Mouse (Mus musculus) thymus, postnatal 4 days (tissue): ENCODE results near the gene Tspan5.

Experiments
- DNase-seq: peaks from one replicate; pipeline ENCODE4 v3.0.0; 2021

Tspan5 gene

DNA sequence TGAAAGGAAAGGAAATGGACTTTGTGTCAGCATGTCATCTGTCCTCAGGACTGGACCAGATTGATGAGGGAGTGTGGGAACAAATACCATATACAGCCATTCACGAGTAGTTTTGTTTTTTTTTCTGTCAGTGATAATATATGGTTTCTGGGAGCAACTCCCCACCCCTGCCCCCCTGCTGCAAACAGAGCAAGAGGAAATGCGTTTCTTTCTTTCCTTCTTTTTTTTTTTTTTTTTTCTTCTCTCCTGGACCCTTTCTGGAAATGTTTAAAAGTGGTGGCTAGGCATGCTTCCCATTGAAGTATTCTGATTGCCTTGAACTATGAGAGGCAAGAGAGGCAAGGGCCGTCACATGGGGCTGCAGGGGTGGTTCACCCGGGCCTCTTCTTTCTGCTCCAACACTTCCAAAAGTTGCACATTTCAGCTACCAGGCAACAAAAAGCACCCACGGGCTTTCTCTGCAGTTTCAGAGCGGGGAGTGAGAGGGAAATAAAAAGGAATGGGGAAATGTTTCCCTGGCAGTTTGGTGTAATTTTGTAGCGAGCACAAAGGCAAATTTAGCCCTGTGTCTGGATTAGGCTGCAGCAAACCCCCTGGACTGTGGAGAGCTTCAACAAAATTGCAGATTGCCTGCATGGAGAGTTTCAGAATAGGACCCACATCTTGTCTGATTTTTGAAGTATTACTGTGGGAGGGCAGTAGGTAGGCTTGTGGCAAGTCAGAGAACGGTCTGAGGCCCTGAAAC lies 2.2 kb downstream of the Tspan5 start:
- DNase-seq = no peak

DNA sequence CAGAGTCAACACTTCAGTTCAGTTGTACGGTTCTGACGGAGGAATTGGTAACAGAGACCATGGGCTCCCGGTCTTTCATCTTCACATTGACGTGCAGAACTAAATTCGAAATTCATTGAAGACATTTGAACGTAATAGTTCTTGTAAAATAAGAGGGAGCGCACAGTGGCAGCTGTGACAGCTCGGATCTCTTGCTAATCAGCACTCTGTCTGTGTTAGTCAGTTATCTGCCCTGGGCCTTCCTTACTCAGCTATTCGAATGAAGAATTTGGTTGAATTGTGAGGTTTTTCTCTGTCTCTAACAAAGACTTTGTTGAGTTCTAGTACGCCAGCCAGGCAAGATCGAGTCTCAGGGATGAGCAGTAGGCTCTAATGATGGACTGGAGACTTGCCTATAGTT lies 3.1 kb downstream of the Tspan5 start:
- DNase-seq = no peak

DNA sequence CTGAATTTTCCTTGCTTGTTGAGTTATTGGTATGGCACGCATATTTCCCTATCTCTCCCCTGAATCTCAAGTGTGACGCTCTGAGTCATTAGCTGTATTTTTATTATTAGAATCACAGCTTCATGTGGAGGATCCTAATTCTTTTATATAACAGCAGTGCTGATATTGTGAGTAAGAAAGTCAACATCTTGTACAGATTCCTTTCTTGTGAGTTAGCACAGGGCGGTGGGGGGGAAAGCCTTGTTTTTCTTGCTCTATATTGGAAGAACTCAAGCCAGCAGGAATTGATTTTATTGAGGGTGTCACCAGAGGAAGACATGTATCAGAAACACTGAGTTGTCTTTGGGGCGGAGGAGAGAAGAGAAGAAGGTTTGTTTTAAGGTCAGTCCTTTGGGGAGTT lies 3.6 kb downstream of the Tspan5 start:
- DNase-seq = no peak

DNA sequence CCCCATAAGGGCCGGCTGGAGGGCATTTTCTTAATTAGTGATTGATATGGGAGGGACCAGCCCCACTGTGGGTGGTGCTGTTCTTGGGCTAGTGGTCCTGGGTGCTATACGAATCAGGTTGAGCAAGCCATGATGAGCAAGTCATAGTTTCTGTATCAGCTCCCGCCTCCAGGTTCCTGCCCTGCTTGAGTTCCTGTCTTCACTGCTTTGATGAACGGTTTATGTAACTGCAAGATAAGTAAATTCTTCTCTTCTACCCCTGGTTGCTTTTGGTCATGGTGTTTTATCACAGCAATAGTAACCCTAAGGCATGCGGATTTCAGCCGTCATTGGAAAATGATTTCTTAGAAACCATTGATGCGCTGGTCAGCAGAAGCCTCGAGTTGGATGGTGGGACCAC lies 4.6 kb downstream of the Tspan5 start:
- no peak for DNase-seq

DNA sequence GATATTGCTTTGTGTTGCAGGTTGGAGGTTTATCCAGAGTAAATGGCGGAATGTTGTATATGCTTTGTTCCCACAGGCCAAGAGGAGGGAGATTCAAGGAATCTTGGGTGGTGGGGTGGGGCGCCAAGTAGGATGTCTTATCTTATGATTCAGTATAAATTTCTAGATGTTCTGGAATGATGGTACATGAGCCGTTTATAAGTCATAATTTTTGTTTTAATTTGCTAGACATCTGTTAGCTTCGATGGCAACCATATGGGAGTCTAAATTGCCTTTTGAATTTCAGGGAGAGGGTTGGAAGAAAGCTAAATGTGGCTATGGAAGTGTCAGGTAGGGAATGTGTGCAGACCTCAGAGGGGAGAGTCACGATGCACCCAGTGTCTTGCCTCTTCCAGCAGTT lies 5.0 kb downstream of the Tspan5 start:
- DNase-seq = no peak

DNA sequence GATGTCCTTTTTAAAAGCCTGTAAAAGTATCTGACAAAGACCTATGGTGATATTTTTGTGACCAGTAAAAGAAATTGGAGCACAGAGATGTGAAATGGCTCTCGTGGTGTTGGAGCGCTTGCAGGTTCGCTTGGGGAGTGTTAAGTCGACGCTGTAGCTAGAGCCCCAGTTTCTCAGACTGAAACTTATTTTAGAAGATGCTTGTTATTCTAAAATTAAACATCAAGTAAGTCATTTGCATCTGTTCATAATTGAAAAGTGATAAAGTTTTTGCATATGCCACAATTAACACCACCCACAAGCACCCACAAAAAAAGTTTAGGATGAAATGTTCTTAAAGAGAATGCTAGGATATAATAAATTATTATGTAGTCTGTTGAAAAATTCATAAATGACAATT lies 6.0 kb downstream of the Tspan5 start:
- no peak for DNase-seq

DNA sequence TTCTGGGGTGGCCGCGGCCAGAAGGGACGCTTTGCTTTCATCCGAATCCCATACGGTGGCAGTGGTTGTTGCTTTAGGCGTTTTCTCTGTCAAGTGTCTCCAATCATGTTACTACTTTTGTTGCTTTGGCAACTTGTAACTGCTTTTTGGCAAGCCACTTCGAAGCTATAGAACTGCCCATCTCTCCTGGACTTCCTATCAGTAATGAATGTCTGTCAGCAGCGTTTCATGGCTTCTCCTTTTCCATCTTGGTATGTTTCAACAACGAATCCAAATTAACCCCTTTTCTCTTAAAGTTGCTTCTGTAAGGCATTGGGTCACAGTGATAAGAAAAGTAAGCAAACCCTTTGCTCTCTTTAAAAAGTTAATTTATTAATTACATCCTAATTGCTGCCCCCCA lies 7.7 kb downstream of the Tspan5 start:
- DNase-seq = no peak

DNA sequence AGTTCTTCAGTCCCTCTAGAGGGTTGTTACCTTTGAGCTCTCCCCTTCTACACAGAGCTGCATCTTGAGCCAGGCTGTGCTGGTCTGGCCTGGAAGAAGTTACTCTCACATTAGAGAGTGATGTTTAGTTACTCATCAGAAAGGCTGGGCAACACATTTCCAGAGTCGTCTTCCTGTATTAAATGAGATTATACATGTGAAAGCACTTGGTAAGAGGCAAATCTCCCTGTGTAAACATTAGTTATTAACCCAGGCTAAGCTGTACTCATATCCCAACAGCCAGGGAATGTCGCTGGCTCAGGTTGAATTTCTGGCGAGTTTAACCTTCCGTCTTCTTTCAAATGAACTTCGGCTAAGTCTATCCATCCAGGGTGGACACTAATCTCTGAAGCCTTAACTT lies 9.3 kb downstream of the Tspan5 start:
- DNase-seq = no peak

DNA sequence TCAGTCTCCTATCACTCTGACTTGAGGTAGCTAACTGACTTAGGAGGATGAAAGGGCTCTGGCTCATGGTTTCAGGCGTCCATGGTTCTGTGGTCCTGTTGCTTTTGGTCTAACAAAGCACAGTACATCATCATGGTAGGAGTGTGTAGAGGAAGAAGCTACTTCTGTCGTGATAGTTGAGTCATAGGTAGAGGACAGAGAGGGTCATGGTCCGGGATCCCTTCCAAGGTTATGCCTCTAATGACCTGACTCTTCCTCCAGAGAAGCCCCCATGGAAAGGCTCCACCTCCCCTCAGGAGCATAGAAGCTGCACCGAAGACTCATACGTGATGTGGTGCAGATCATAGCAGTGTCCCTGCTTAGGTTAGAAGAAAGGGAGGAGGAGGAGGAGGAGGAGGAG lies 10.1 kb downstream of the Tspan5 start:
- DNase-seq = no peak

DNA sequence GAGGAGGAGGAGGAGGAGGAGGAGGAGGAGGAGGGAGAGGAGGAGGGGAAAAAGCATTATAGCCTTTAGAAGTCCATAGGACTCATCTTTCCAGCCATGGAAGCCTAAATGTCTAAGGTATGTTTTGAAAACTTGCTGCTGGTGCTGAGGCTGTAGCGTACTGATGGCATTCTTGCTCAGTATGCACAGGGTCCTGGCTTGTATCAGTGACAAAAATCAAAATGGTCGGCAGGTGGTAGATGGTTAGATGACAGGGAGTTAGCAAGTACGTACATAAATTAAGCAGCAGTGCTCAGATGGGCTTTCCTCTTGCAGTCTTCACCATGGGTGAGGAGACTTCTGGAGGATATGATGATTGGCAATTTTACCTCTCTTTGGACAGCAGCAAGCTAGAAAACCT lies 10.8 kb downstream of the Tspan5 start:
- DNase-seq = no peak

DNA sequence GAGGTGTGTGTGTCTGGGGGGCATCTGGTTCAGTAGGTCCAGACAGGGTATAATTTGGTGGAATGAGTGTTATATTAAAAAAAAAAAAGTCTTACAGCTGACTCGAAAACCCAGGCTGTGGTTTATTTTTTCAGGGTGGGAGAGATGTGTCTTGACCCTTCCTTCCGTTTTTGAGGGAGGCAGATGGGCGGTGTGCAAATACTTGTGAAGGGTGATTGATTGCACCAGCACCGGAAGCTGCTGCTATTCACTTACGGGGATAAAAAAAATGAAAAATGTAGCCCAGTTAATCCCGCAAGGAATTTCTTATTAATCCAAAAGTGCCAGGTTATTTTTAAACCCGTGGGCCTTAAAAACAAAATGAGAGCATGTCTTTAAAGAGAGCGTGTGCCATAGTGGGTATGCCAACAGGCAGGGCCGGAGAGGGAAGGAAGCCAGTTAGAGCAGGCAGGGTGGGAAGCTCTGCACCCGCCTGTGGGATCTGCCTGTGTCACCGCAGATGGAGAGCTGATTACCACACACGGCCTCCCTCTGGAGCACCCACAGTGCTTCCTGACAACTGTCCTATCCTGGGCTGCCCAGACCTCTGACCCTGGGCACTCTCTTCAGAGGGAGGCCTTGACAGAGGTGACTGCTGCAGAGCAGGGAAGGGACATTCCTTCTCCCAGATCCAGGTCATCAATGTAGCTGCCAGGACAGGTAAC lies 11.3 kb downstream of the Tspan5 start:
- peak; percentile 17 for DNase-seq

DNA sequence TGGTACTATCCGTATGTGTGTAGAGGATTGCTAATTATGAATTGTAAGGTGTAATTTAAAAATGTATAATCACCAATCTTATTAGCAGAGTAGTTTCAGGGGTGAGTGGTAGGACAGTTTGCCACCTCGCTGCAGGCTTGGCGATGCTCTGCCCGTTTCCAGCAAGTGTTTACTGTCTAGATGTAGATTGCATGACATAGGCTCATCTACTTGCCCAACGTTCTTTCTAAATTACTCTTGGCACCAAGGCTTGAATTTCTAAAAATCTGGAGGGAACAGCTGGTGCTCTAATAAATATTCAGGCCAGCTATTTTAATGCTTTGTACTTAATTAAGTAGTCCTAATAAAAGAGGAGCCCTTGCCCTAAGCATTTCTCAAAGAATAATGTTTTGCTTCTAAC lies 12.3 kb downstream of the Tspan5 start:
- DNase-seq = no peak

DNA sequence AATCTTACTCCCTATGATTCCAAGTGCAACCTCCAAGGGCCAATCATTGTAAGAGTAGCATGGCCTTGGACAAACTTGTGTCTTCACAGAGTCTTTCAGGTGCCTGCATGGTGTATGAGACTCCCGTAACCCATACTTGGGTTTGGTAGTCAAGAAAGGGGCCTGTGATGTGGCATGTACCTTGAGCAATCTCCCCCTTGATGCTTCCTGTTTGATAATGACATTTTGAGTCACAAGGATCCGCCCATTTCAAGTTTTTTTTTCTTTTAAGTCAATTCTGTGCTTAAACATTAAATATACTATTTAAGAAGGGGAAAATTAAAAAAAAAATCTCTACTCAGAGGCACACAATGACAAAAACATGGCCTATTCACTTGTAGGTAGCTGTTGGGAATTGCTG lies 15.3 kb downstream of the Tspan5 start:
- peak; percentile 23 for DNase-seq

DNA sequence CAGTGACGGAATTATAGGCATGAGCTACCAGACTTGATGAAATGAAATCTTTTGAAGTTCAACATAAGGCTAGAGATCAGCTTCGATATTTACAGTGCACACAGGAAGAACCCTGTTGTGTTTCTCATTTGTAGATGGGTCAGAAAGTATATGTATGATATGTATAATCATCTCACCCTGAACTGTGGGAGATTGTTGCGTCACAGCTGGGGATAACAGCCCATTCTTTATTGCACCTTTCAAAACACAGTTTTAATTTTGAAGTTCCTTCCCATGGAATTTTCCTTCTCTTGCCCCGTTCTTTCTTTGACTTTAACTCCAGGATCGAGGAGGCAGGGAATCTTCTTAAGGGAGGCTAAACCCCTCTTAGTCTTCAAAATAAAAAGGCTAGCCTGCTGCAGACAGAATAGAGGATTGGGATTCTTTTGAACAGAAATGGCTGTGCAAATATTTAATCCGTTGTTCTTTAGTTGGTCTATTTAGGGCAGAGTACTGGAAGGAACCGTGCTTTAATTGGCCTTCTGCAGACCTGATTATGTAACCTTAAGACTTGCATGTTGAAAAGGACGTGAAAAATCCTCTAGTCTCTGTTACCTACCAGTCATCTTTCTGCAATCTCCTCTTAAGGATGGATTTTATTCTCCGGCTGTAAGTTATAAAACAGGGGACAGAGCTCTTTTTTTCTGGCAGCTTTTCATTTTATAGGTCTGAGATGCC lies 18.1 kb downstream of the Tspan5 start:
- DNase-seq = no peak

DNA sequence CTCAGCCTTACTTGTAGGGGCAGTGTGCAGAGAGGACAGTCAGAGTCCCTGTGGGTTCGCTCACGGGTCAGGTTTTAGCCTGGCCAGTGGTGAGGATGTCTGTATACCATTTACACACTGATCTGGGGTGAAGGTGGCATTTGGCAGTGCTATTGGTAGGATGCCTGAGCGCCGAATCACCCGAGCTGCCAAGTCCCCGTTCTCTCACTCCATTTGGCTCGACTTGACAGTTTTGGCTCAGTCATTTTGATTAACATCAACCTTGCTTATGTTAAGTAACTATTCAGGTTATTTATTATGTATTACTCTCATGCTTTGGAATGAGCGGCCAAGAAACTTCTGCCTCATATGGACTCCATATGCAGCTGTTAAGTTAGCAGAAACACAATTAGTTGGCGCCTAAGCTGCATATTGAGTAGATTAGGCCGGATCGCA lies 18.7 kb downstream of the Tspan5 start:
- DNase-seq = no peak

DNA sequence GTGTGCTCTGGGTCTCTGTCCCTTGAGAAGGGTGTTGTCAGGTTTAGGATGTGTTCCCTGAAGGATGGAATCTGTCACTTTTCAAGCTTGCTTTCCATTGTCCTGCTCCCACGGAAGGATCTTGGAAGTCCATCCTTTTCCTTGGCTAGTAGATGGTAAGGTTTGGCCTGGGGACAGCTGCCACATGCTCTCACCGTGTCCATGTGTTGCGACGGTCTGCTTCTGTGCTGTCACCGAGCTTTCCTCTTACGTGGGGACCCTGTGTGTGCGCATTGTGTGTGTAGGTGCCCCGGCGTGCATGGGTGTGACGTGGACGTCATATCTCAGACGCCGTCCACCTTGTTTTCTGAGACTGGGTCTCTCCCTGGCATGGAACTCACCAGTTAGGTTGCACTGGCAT lies 19.5 kb downstream of the Tspan5 start:
- no peak for DNase-seq

DNA sequence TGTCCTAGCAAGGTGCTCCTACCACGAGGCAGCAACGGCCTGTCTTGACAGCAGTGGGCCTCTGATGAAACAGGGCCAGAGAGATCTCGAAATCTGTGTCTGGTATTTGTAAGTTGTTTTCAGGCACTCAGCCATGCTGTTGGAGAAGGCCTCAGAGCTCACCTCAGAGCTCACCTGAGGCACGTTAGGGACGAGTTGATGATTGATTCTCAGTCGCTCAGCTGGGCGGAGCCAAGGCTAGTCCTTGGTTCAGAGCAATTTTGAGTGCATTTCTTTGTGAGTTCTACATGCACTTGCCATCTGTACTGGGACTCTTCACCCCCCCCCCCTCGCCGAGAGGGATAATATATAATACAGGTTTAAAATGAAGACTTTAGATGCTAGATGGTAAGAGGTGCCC lies 21.9 kb downstream of the Tspan5 start:
- DNase-seq = no peak

DNA sequence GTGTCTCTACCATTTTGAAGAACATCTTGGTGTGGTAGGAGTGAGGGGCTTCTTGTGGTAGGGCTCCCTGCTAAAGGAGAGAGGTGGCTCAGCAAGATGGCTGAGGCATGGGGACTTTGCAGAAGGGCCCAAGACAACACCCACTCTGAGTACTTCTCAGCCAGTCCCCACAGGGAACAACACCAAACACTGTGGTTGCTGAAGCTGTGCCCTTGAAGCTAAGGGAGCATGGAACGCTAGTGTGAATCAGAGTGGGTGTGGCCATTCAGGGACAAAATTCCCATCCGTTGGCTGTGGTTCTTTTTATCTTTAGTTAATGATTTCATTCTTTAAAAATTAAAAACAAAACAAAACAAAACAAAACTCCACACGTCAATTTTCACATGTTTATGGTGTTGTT lies 22.8 kb downstream of the Tspan5 start:
- no peak for DNase-seq

DNA sequence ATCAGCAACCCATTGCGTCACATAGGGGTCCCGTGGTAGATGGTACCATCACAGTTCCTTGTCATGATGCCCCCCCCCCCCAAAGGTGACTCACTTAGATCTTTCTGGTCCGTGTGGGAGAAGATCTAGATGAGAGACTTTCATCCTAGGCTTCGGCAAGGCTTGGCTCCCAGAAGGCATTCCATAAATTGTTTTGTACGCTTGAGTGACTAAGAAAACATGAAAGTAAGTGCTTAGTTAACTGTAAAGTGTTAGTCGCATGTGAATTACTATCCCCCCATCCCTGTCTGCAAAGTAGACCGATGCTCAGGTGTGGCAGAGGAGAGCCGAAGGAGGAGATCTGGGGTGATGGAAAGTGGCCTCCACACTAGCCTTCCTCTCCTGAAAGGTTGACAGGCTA lies 25.0 kb downstream of the Tspan5 start:
- DNase-seq = no peak

DNA sequence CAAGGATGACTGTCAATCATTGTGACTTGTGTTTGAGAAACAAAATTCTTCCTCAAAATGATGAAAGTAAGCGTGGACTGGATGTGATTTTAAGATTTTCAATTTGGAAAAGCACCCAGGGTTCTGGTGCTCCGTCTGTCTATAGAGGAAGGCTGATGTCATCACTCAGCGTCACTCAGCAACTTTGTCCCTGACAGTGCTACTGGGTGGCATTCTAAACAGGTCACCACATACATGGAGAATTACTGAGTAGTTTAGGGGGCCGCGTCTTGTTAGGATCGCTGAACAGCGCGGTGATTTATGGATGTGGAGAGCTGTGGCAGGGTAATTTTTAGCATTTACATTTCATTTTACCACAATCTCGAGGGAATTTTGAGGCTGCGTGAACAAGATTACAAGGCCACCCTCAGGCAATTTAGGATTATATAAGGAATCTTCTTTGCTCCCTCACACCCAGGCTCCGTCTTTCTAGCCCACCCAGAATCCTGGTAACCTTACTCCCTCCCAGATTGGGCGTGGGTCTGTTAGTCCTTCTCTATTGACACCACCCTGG lies 26.6 kb downstream of the Tspan5 start:
- no peak for DNase-seq

DNA sequence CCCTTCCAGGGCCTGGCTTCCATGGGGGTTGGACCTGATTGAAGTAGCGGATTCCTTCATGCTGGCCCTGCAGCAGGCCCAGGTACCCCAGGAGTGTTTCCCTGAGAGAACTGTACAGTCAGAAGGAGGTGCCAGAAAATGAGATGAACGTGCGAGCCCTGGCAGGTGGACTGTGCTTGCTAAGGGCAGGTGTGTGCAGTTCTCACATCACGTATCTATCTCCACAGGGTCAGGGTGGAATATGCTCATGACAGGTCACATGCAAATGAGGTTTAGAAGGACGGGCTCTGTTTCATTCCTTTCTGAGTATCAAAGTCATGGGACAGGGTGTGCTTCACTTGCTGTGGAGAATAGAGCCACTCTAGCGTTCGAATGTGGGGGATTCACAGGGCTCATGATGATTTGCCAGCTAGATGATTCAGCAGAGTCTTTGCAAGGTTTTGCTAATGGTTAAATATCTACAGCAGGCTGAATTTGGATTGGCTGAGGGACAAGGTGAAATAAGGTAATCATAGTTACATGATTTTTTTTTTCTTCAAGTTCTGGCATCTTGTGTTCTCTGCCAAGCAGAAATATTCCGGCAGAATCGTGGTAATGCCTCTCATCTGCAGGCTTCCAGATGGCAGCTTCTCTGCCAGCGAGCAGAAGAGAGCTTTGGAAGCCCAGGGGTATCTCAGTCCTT lies 28.8 kb downstream of the Tspan5 start:
- no peak for DNase-seq

DNA sequence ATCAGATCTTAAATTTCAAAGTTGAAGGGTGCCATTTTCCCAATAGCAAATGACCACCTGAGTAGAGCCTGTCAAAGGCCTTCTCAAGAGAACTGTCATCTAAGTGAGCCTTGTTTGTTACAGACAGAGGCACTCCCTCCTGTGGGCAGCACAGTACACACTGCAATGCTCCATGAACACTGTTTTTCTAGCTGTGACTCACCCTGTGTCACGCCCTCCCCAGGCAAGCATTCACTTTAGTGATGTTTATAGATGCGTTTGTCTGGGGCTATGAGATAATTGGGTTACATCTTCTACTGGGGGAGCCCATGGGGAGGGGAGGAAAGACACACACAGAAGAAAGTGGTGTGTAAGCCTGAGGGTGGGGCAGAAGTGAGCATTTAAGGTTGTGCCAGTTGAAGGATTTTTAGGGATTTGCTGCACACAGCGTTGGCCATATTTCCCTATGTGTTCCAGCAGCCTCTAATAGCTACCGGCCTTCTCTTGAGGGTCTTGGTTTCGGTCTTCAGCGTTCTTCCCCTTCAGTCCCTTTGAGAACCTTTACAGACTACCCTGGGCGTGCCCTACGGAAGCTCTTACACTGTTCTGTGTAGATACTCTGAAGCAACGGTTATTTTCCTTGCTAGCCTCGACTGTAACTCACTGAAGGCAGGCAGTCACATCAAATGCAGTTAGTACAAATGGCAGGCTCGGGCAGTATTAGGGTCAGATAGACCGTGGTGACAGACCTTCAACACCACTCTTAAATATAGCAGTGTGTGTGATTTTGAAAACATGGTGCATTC lies 29.7 kb downstream of the Tspan5 start:
- DNase-seq = no peak
